Mouse (Mus musculus) yolk sac, embryonic 10.5 days (tissue): Measurements from ENCODE around the gene Arid4b.

Experiments used
- DNase-seq: peaks from one replicate; pipeline ENCODE4 v3.0.0-alpha.2; 2017; ENCODE audit warnings: low spot score

Arid4b gene

GRCm38 (mm10) chr13:14062209-14063012 is 621 bp upstream of the Arid4b start:
- DNase-seq = no peak

GRCm38 (mm10) chr13:14063942-14064271 is 875 bp downstream of the Arid4b start:
- DNase-seq = no peak

GRCm38 (mm10) chr13:14064341-14065027 is 1.5 kb downstream of the Arid4b start:
- DNase-seq = peak; percentile 39

- no peak for DNase-seq
These were observed 2.0 kb downstream of the Arid4b start for GRCm38 (mm10) chr13:14065028-14065380.

GRCm38 (mm10) chr13:14065701-14066100 is 2.7 kb downstream of the Arid4b start:
- no peak for DNase-seq

GRCm38 (mm10) chr13:14068035-14068434 is 5.0 kb downstream of the Arid4b start:
- DNase-seq = no peak

GRCm38 (mm10) chr13:14069291-14069690 is 6.3 kb downstream of the Arid4b start:
- DNase-seq = no peak

- DNase-seq = no peak
These were observed 11.3 kb downstream of the Arid4b start for GRCm38 (mm10) chr13:14074371-14074770.

GRCm38 (mm10) chr13:14075326-14075725 is 12.3 kb downstream of the Arid4b start:
- no peak for DNase-seq

- DNase-seq = no peak
These were observed 25.6 kb downstream of the Arid4b start for GRCm38 (mm10) chr13:14088669-14089068.

- no peak for DNase-seq
These were observed 40.0 kb downstream of the Arid4b start for GRCm38 (mm10) chr13:14103026-14103425.

GRCm38 (mm10) chr13:14110154-14110873 is 47.3 kb downstream of the Arid4b start:
- DNase-seq = no peak

- DNase-seq = no peak
These were observed 48.1 kb downstream of the Arid4b start for GRCm38 (mm10) chr13:14111146-14111545.

- no peak for DNase-seq
These were observed 50.9 kb downstream of the Arid4b start for GRCm38 (mm10) chr13:14113746-14114528.

GRCm38 (mm10) chr13:14115805-14116204 is 52.8 kb downstream of the Arid4b start:
- no peak for DNase-seq

- no peak for DNase-seq
These were observed 68.6 kb downstream of the Arid4b start for GRCm38 (mm10) chr13:14131651-14132050.

GRCm38 (mm10) chr13:14142294-14142966 is 79.4 kb downstream of the Arid4b start:
- peak; percentile 2 for DNase-seq

GRCm38 (mm10) chr13:14177989-14178388 is 115.0 kb downstream of the Arid4b start:
- no peak for DNase-seq

GRCm38 (mm10) chr13:14179669-14180068 is 116.6 kb downstream of the Arid4b start:
- DNase-seq = no peak

- no peak for DNase-seq
These were observed 182.9 kb downstream of the Arid4b start for GRCm38 (mm10) chr13:14245946-14246345.
